Mouse (Mus musculus) limb, embryonic 10.5 days (tissue): ENCODE data around the gene Ptprt. TPM values are rescaled to one million over a fixed set of nuclear protein-coding genes. Genes with fewer than 3 reads are reported as not detected.

Experiments
- DNase-seq: peaks from one replicate; pipeline ENCODE4 v3.0.0-alpha.2; 2017; ENCODE audit warnings: low spot score
- H3K27ac ChIP-seq: fragments of 300-500 bp; sonication (generic); 2 replicates; pipeline ENCODE4 v1.5.1; 2016; ENCODE audit warnings: mild to moderate bottlenecking
- H3K27me3 ChIP-seq: fragments of 300-500 bp; sonication (generic); 2 replicates; pipeline ENCODE4 v1.6.1; 2016; ENCODE audit warnings: low read depth, mild to moderate bottlenecking; ENCODE audit not compliant: poor library complexity, severe bottlenecking
- H3K36me3 ChIP-seq: fragments of 300-500 bp; sonication (generic); 2 replicates; pipeline ENCODE4 v1.6.1; 2016; ENCODE audit warnings: mild to moderate bottlenecking, moderate library complexity
- H3K4me1 ChIP-seq: fragments of 300-500 bp; sonication (generic); 2 replicates; pipeline ENCODE4 v1.6.1; 2016
- H3K4me3 ChIP-seq: fragments of 300-500 bp; sonication (generic); 2 replicates; pipeline ENCODE4 v1.5.1; 2016; ENCODE audit warnings: mild to moderate bottlenecking, moderate library complexity
- H3K9me3 ChIP-seq: fragments of 300-500 bp; sonication (generic); replicated peaks from 2 replicates; pipeline ENCODE4 v1.6.1; 2016; ENCODE audit warnings: mild to moderate bottlenecking
- WGBS: fragments of 180-500 bp; shearing (Covaris S2); methylation state at CpG from one replicate; pipeline ENCODE4 v1.1.7; 2016; 5-methylcytosine and 5-hydroxymethylcytosine counted together
- polyA plus RNA-seq: library from polyadenylated mRNA; unstranded; fragments of >200 nt; fragmentation: Nextera tagmentation; extraction: Ambion mirVana; gene quantifications from 2 replicates; pipeline ENCODE4 v1.2.1, GENCODE M21; 2016

The Ptprt gene
- polyA plus RNA-seq, 1 experiment from 2014 or later = 1.0 TPM

DNA sequence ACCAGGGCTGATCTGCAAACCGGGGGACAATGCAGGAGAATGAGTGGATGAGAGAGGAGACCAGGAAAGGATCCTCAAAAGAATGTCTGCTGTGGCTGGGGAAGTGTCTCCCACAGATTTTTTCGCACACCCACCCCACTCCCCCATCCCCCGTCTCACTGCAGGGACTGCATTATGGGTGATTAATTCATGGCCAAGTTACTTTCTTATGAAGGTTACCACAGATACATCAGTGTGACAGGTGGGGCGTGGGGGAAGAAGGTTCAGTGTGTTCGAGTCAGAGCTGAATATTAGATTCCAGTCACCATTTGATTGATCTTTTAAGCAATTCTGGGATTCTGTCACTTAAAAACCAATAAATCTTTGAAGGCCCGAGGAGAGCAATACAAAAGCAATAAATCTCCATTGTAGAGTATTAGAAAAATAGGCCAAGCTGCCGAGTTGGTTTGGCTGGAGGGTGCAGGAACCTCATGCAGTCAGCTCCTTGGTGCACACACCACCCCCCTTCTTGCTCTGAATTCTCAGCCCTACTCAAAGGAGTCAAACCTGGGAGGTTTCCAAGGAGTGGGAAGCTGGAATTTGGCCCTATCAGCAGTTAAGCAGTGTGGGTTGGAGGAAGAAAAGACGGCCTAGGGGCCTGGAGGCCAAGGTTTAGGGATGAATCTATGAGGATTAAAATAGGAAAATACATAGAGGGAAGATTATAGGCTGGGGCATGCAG, 854.5 kb downstream of the Ptprt start:
- no peak overlapping the region for H3K27ac ChIP-seq
- no peaks in the 10 kb centered on the region; the same call in 1 of the 2 replicates for H3K4me1 ChIP-seq
- H3K36me3 ChIP-seq = no peaks in the 10 kb centered on the region
- WGBS = 64% methylated on average over 8 of the region's 8 CpGs
- no peaks in the 10 kb centered on the region for H3K9me3 ChIP-seq
- no peaks in the 10 kb centered on the region for H3K27me3 ChIP-seq
- no peak overlapping the region for H3K4me3 ChIP-seq
- DNase-seq = no peak

DNA sequence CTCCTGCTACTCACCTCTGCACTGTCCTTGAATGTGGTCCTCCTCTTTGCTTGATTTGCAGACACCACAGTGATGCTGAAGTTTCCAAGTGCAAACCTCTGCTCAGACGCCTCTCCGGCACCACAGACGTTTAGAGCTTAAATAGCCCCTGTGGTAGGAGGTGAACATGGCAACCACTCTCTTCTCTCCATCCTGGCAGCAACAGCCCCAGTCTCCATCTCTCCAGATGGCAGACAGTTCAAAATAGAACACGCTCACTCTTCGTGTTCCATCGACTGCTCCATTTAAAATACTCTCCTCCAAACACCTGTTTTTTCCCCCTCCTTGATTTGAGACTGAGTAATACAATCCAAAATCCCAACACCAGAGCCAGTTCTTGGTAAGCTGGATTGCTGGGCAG, 861.0 kb downstream of the Ptprt start:
- Histone ChIP-seq H3K9me3 (no peaks in the 10 kb centered on the region), H3K4me1 (peaks cover 8% of the 10 kb centered on the region; the same call in 1 of the 2 replicates), H3K36me3 (no peaks in the 10 kb centered on the region), H3K27ac (no peak overlapping the region), H3K27me3 (no peaks in the 10 kb centered on the region), H3K4me3 (no peak overlapping the region)
- WGBS = 90% methylated on average over 6 of the region's 6 CpGs
- no peak for DNase-seq

GRCm38 (mm10) chr2:161767528-161767927, 893.4 kb downstream of the Ptprt start:
- H3K4me3 ChIP-seq = no peak overlapping the region
- H3K36me3 ChIP-seq = no peaks in the 10 kb centered on the region
- no peak overlapping the region for H3K27ac ChIP-seq
- no peaks in the 10 kb centered on the region for H3K27me3 ChIP-seq
- 92% methylated on average over 2 of the region's 2 CpGs for WGBS
- DNase-seq = no peak
- H3K4me1 ChIP-seq = no peaks in the 10 kb centered on the region
- no peaks in the 10 kb centered on the region for H3K9me3 ChIP-seq

DNA sequence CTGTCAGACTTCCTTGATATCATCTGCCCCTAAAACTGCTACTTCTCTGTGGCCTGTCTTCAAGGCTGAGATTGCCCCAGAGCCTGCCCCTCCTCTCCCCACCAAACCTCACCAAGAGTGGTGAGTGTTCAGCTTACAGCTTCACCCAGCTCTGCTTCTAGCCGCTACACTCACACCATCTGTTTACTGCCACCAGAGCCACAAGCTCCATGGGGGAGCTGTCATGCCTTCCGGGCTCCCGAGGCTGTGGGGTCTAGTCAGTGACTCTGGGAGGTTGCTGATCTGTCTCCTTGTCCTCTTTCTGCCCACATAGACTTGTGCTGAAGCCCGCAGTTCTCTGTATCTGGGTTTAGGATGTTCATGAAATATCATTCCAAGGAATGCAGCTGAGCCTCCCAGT, 947.9 kb downstream of the Ptprt start:
- Histone ChIP-seq H3K27ac (no peak overlapping the region), H3K4me3 (no peak overlapping the region), H3K9me3 (no peaks in the 10 kb centered on the region), H3K27me3 (no peaks in the 10 kb centered on the region), H3K4me1 (no peaks in the 10 kb centered on the region), H3K36me3 (no peaks in the 10 kb centered on the region)
- no peak for DNase-seq
- 31% methylated on average over 4 of the region's 4 CpGs for WGBS

DNA sequence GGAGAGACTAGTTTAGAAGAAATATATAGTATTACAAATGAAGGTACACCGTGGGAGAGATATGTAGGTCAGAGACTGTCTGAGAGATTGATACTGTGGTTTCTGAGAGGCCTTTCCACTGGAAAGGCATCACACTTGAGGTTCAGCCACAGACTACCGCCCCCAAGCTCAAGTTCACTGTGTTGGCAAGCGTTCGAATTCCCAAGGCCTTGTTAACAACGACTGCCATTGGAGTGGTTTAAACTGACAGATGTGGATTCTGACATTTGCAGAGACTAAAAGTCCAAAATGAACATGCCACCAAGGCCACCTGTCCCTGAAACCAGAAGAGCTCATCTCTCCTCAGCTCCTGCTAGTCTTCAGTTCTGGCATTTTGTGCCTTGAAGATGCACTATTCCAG, 951.6 kb downstream of the Ptprt start:
- no peak overlapping the region for H3K27ac ChIP-seq
- H3K4me3 ChIP-seq = no peak overlapping the region
- no peak for DNase-seq
- no peaks in the 10 kb centered on the region for H3K27me3 ChIP-seq
- H3K9me3 ChIP-seq = no peaks in the 10 kb centered on the region
- H3K36me3 ChIP-seq = no peaks in the 10 kb centered on the region
- 93% methylated on average over 5 of the region's 5 CpGs for WGBS
- no peaks in the 10 kb centered on the region for H3K4me1 ChIP-seq

DNA sequence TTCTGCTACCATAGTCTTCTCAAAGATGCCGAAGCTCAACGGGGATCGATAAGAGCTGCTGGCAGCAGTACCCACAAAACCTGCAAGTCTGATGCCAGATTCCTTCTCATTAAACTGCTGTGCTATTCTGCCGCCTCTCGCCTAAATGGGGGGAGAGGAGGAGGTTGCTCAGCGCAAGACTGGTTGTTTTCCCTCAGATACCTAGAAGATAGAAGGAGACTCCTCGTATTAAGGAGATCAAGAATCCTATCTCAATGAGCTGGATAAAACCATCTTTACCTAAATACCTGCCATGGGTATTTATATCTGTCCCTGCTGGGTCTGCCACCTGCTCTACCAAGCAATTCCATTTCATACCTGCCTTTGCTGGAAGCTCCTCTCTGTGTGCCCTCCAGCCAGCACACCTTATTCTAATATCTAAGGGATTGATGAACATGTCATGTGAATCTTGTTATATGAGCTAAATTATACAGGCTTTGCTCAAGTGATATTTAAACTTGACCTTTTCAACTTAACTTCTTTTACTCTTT, 954.5 kb downstream of the Ptprt start:
- no peaks in the 10 kb centered on the region for H3K9me3 ChIP-seq
- no peak overlapping the region for H3K27ac ChIP-seq
- no peak overlapping the region for H3K4me3 ChIP-seq
- H3K4me1 ChIP-seq = no peaks in the 10 kb centered on the region
- 88% methylated on average over 7 of the region's 7 CpGs for WGBS
- H3K27me3 ChIP-seq = no peaks in the 10 kb centered on the region
- no peak for DNase-seq
- H3K36me3 ChIP-seq = no peaks in the 10 kb centered on the region

DNA sequence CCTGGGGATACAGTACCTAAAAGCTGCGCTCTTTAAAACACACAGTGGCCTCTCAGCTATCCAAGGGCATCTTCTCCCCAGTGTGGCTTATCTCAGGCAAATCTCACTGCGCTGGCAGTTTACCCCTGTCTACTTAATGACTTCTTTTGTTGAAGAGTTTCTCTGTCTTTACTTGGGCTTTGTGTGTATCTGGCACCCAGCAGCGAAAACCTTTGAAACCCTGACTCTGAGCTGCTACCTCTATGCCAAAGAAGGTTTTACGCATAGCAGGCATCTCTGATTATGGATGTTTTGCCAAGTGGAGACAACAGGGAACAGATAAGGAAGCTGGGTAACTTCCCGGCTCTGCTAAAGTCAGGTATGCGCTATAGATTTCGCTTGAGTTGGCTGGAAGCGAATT, 956.1 kb downstream of the Ptprt start:
- H3K9me3 ChIP-seq = no peaks in the 10 kb centered on the region
- no peak for DNase-seq
- H3K36me3 ChIP-seq = no peaks in the 10 kb centered on the region
- H3K4me1 ChIP-seq = no peaks in the 10 kb centered on the region
- H3K27ac ChIP-seq = no peak overlapping the region
- 60% methylated on average over 8 of the region's 8 CpGs for WGBS
- H3K27me3 ChIP-seq = no peaks in the 10 kb centered on the region
- H3K4me3 ChIP-seq = no peak overlapping the region

- H3K4me1 ChIP-seq = no peaks in the 10 kb centered on the region
- no peaks in the 10 kb centered on the region for H3K9me3 ChIP-seq
- no peak overlapping the region for H3K4me3 ChIP-seq
- H3K27me3 ChIP-seq = no peaks in the 10 kb centered on the region
- DNase-seq = no peak
- H3K27ac ChIP-seq = no peak overlapping the region
- 61% methylated on average over 9 of the region's 9 CpGs for WGBS
- no peaks in the 10 kb centered on the region for H3K36me3 ChIP-seq
Measured at GRCm38 (mm10) chr2:161704410-161704809, 956.5 kb downstream of the Ptprt start.

- Histone ChIP-seq H3K4me3 (no peak overlapping the region), H3K27me3 (no peaks in the 10 kb centered on the region), H3K27ac (no peak overlapping the region), H3K9me3 (no peaks in the 10 kb centered on the region), H3K36me3 (no peaks in the 10 kb centered on the region), H3K4me1 (no peaks in the 10 kb centered on the region)
- 89% methylated on average over 8 of the region's 8 CpGs for WGBS
- no peak for DNase-seq
Measured at GRCm38 (mm10) chr2:161695819-161696218, 965.1 kb downstream of the Ptprt start.

- Histone ChIP-seq H3K27ac (no peak overlapping the region), H3K36me3 (no peaks in the 10 kb centered on the region), H3K9me3 (no peaks in the 10 kb centered on the region), H3K27me3 (no peaks in the 10 kb centered on the region), H3K4me3 (no peak overlapping the region), H3K4me1 (no peaks in the 10 kb centered on the region)
- no peak for DNase-seq
- WGBS = 84% methylated on average over 12 of the region's 12 CpGs
Measured at GRCm38 (mm10) chr2:161668302-161668986, 992.5 kb downstream of the Ptprt start.

DNA sequence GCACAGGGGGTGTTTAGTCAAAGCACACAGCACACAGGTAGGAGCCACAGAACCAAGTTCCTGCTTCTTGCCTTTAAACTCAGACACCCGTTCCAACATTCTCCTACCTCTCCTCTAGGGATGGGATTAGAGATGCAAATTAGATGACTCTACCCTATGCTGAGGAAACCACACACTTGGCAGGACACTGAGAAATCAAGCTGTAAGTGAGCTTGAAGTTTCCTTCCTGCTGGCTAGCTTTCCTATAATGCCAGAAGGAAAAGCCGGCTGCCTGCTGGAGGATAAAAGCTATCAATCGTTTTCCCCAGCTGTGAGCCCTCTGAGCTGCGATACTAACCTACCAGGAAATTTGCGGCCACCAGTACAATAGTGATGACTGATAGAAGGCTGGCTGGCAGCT, 999.0 kb downstream of the Ptprt start:
- Histone ChIP-seq H3K9me3 (no peaks in the 10 kb centered on the region), H3K27me3 (no peaks in the 10 kb centered on the region), H3K4me1 (peaks cover 7% of the 10 kb centered on the region; the same call in 1 of the 2 replicates), H3K27ac (no peak overlapping the region), H3K36me3 (no peaks in the 10 kb centered on the region), H3K4me3 (no peak overlapping the region)
- WGBS = 46% methylated on average over 5 of the region's 5 CpGs
- DNase-seq = no peak

DNA sequence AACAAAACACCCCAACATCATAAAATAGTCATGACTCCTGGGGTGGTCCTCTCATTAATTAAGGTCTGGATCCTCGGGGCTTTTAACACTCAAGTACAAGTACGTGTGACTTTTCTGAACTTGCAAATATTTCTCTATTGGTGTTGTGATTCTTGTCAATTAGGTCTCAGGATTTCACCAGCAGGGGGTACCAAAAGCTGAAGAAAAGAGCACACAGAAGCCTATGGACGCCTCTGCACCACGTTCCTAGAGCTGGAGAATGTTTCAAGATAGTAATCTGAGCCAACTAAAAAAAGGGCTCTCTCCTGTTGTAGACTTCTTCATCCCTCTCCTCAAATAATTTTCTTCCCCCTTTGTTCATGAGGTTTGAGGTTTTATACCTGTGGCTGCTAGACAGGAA, 1000.1 kb downstream of the Ptprt start:
- H3K27me3 ChIP-seq = no peaks in the 10 kb centered on the region
- no peak overlapping the region for H3K27ac ChIP-seq
- no peaks in the 10 kb centered on the region for H3K9me3 ChIP-seq
- H3K4me3 ChIP-seq = no peak overlapping the region
- H3K36me3 ChIP-seq = no peaks in the 10 kb centered on the region
- DNase-seq = no peak
- H3K4me1 ChIP-seq = peaks cover 7% of the 10 kb centered on the region; the same call in 1 of the 2 replicates
- WGBS = 31% methylated on average over 4 of the region's 4 CpGs

DNA sequence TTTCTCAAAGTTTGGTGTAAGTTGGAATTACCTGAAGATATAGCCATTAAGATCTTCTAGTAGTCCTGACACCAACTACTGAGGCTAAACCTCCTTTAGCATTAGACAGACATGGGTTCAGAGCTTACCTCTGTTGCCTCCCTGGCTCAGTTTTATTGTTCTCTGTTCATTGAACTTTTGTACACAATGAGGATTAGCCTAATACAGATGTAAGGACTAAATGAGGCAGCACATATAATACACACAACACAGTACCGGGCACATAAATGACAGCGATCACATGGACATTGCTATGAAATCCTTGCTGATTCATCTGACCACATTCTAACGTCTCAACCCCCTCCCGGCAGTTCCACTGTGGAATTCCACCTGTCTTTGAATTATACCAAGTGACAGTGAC, 1003.9 kb downstream of the Ptprt start:
- H3K4me1 ChIP-seq = peaks cover 5% of the 10 kb centered on the region; the same call in 1 of the 2 replicates
- H3K27ac ChIP-seq = no peak overlapping the region
- H3K27me3 ChIP-seq = no peaks in the 10 kb centered on the region
- no peaks in the 10 kb centered on the region for H3K36me3 ChIP-seq
- WGBS = 94% methylated on average over 4 of the region's 4 CpGs
- no peak overlapping the region for H3K4me3 ChIP-seq
- H3K9me3 ChIP-seq = no peaks in the 10 kb centered on the region
- no peak for DNase-seq
